Mouse (Mus musculus) limb, embryonic 12.5 days (tissue): ENCODE results near the gene Zdhhc12. TPM values are rescaled to one million over a fixed set of nuclear protein-coding genes. Genes with fewer than 3 reads are reported as not detected.

Experiments used
- ATAC-seq: fragments of 200-750 bp; cut with Nextera tagmentation; 2 replicates; pipeline ENCODE4 v1.8.0; 2017; ENCODE audit warnings: low read depth, moderate TSS enrichment; ENCODE audit not compliant: insufficient number of reproducible peaks, insufficient read depth, low FRiP score, low TSS enrichment
- H3K27ac ChIP-seq: fragments of 300-500 bp; sonication (generic); 2 replicates; pipeline ENCODE4 v1.5.1; 2016; ENCODE audit warnings: mild to moderate bottlenecking, moderate library complexity
- H3K27me3 ChIP-seq: fragments of 300-500 bp; sonication (generic); 2 replicates; pipeline ENCODE4 v1.6.1; 2016; ENCODE audit warnings: mild to moderate bottlenecking, moderate library complexity
- H3K36me3 ChIP-seq: fragments of 300-500 bp; sonication (generic); 2 replicates; pipeline ENCODE4 v1.6.1; 2016; ENCODE audit warnings: mild to moderate bottlenecking, moderate library complexity
- H3K4me1 ChIP-seq: fragments of 300-500 bp; sonication (generic); replicated peaks from 2 replicates; pipeline ENCODE4 v1.6.1; 2016
- H3K4me2 ChIP-seq: fragments of 300-500 bp; sonication (generic); 2 replicates; pipeline ENCODE4 v1.6.1; 2016; ENCODE audit warnings: mild to moderate bottlenecking, moderate library complexity
- H3K4me3 ChIP-seq: fragments of 300-500 bp; sonication (generic); replicated peaks from 2 replicates; pipeline ENCODE4 v1.5.1; 2016; ENCODE audit warnings: mild to moderate bottlenecking
- H3K9ac ChIP-seq: fragments of 300-500 bp; sonication (generic); replicated peaks from 2 replicates; pipeline ENCODE4 v1.6.1; 2016; ENCODE audit warnings: mild to moderate bottlenecking, moderate library complexity
- H3K9me3 ChIP-seq: fragments of 300-500 bp; sonication (generic); 2 replicates; pipeline ENCODE4 v1.6.1; 2016; ENCODE audit warnings: mild to moderate bottlenecking, moderate library complexity
- WGBS: fragments of 180-500 bp; shearing (Covaris S2); methylation state at CpG from one replicate; pipeline ENCODE4 v1.1.7; 2016; 5-methylcytosine and 5-hydroxymethylcytosine counted together
- polyA plus RNA-seq: library from polyadenylated mRNA; unstranded; fragments of >200 nt; fragmentation: Nextera tagmentation; extraction: Ambion mirVana; gene quantifications from 2 replicates; pipeline ENCODE4 v1.2.1, GENCODE M21; 2016

Gene Zdhhc12
- polyA plus RNA-seq, 1 experiment from 2014 or later: 26.0 TPM

DNA sequence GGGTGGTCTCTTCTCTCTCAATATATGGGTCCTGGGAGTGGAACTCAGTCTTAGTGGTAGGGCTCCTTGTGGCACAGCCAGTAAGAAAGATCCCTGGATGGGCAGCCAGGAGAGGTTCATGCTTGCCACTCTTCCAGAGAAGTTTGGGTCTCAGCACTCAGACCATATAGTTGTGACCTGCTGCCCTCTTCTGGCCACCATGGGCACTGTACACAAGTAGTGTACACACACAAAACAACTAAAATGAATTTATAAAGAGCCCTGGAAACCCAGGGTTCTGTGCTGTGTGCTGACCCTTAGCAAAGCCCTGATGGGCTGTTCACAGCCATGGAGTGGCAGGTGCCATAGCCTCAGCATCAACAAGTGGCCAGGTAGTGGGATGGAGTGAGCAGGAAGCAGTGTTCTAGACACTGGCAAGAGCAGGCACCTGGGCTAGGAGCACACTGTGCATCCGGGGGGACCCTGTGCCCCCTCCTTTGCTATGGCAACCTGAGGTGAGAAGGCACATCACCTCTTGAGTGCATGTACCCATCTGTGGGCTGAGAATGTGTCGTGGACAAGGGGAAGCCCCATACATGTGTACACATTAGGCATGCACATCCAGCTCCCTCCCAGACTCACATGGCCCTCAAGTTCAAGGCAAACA is 2.6 kb upstream of the Zdhhc12 start:
- Histone ChIP-seq H3K4me3 (no peak overlapping the region), H3K27me3 (no peaks in the 10 kb centered on the region), H3K27ac (no peak overlapping the region), H3K9ac (no peak overlapping the region), H3K36me3 (peaks cover 59% of the 10 kb centered on the region), H3K9me3 (no peaks in the 10 kb centered on the region), H3K4me2 (no peak overlapping the region), H3K4me1 (peaks cover 22% of the 10 kb centered on the region)
- ATAC-seq: no peak
- WGBS: 79% methylated on average over 2 of the region's 2 CpGs

DNA sequence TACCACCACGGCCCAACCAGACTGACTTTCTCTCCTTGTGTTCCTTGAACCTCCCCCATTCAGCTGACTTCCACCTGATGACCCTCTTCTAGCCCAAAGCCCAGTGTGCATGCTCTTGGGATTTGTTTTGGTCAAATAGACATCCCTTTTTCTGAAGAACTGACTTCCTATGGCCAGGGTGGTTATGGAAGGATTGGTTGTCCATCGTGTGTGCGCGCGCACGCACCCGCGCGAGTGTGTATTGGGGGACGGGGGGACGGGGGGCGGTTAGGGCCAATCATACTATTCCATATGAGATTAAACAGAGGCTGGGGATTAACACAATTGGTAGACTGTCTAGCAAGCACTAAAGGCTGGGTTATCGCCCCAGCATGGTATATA is 750 bp upstream of the Zdhhc12 start:
- H3K9ac ChIP-seq: peak overlapping the region; percentile 60

DNA sequence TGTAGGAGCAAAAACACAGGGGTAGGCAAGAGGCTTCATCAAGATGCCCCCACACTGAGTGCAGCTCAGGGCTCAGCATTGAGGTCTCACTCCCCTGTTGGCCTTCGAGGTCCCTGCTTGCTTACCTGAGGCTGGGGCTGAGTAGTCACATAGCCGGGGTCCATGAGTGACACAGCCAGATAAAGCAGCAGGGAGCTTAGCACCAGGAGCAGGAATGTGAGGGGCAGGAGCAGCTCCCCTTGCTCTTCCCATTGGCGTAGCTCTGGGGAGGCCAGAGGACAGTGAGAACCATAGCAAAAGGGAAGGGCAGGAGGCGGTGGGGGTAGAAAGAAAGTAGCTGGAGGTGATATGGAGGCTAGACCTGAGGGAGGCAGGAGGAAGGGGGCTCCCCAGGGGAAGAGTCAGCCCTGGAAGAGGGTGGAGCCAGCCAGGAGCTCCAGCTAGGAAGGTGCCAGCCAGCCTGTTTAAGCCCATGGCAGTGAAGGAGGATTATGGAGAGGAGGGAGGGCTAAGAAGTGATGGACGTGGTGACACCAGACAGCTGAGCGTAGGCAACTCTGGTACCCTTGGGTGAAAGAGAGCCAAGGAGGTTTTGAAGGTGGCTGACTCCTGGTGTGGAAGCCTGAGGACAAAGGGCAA is 1.0 kb downstream of the Zdhhc12 start:
- Histone ChIP-seq H3K4me3 (peak overlapping the region; percentile 63), H3K4me2 (peak overlapping the region; percentile 84), H3K27me3 (no peaks in the 10 kb centered on the region), H3K9me3 (no peaks in the 10 kb centered on the region), H3K4me1 (peaks cover 22% of the 10 kb centered on the region), H3K27ac (no peak overlapping the region), H3K36me3 (peaks cover 41% of the 10 kb centered on the region), H3K9ac (peak overlapping the region; percentile 66; the same call in 1 of the 2 replicates)
- 52% methylated on average over 6 of the region's 6 CpGs for WGBS
- ATAC-seq: no peak

More for the DNA sequence above, 750 bp upstream of the Zdhhc12 start:
- Histone ChIP-seq H3K4me1 (peaks cover 22% of the 10 kb centered on the region), H3K27ac (peak overlapping the region; percentile 5; the same call in 1 of the 2 replicates), H3K36me3 (peaks cover 55% of the 10 kb centered on the region), H3K9me3 (no peaks in the 10 kb centered on the region), H3K4me3 (peak overlapping the region; percentile 63), H3K4me2 (peak overlapping the region; percentile 84), H3K27me3 (no peaks in the 10 kb centered on the region)
- ATAC-seq: 0 out of 2 replicates have a peak, but pooled peaks have one; percentile 1
- 3% methylated on average over 13 of the region's 13 CpGs for WGBS

DNA sequence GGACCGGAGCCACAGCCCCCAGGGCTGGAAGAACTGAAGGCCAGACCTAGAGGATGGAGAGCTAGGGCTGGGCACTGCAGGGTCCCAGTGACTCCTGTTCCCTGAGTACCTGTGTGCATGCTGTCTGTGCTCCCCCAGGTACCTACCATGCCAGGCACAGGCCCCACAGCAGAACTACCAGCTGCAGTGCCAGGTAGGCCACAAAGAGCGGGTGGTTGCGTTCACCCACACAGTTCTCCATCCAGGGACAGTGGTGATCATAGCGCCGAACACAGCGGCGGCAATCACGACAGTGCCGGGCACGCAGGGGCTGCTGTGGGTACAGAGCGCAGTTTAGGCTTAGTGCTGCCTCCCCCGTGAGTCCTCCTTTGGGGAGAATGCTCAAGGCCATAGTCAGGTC is 1.9 kb downstream of the Zdhhc12 start:
- no peak overlapping the region for H3K27ac ChIP-seq
- WGBS: 94% methylated on average over 12 of the region's 12 CpGs

DNA sequence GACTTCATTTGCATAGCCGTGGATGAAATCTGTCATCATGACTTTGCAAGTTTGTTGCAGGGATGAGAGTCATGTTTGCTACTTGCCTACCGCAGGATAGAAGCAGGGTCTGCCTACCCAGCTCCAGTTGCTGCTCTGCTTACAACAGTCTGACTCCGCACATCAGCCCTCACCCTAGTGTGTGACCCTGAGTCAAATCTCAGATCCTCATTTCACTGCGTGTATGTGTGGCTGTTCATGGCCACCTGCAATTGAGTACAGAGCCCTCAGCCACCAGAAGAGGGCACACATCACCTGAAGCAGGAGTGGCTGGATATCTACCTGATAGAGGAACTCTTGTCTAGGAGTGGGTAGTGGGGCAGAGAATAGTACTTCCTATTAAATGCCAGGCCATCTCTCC is 6.1 kb downstream of the Zdhhc12 start:
- no peak overlapping the region for H3K4me2 ChIP-seq
- 92% methylated on average over 4 of the region's 4 CpGs for WGBS
- H3K9ac ChIP-seq: no peak overlapping the region

More for the DNA sequence above, 1.9 kb downstream of the Zdhhc12 start:
- no peak for ATAC-seq
- no peaks in the 10 kb centered on the region for H3K9me3 ChIP-seq
- H3K4me3 ChIP-seq: no peak overlapping the region
- H3K9ac ChIP-seq: no peak overlapping the region
- no peak overlapping the region for H3K4me2 ChIP-seq
- H3K36me3 ChIP-seq: peaks cover 44% of the 10 kb centered on the region
- peaks cover 22% of the 10 kb centered on the region for H3K4me1 ChIP-seq
- H3K27me3 ChIP-seq: no peaks in the 10 kb centered on the region

DNA sequence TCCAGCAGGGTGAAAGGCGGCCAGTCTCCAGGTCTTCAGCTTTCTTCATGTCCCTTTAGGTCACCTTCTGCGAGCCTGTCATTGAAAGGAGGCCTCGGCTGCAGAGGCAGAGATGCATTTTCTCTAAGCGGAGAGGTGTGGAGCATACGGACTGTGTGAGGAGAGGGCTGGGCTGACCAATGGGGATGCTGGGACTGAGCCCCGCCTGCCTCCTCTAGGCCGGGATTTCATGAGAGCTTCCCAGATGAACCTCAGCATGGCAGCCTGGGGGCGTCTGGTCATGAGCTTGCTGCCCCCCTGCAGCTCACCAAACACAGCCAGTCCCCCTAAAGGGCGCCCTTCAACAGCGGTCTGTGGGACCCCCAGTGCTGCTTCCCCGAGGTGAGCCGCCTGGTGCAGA is 8.8 kb downstream of the Zdhhc12 start:
- H3K9ac ChIP-seq: no peak overlapping the region; the same call in 1 of the 2 replicates
- ATAC-seq: peak; percentile 49; the same call in 1 of the 2 replicates
- no peak overlapping the region for H3K27ac ChIP-seq

More for the DNA sequence above, 6.1 kb downstream of the Zdhhc12 start:
- H3K4me3 ChIP-seq: no peak overlapping the region
- H3K9me3 ChIP-seq: no peaks in the 10 kb centered on the region
- no peaks in the 10 kb centered on the region for H3K27me3 ChIP-seq
- H3K27ac ChIP-seq: no peak overlapping the region
- peaks cover 10% of the 10 kb centered on the region for H3K4me1 ChIP-seq
- no peak for ATAC-seq
- H3K36me3 ChIP-seq: peaks cover 36% of the 10 kb centered on the region

DNA sequence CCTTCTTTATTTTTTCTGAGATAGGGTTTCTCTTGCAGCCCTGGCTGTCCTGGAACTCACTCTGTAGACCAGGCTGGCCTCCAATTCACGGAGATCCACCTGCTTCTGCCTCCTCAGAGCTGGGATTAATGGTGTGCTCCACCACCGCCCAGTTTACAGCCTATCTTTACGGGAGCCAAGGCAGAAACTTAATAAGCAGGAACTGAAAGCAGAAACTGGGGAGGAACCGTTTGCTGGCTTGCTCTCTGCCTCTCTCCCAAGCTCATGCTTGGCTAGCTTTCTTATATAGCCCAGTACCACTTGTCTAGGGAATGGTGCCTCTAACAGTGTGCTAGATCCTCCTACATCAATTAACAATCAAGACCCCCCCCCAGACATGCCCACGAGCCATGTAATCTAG is 9.3 kb downstream of the Zdhhc12 start:
- no peaks in the 10 kb centered on the region for H3K27me3 ChIP-seq
- H3K27ac ChIP-seq: no peak overlapping the region
- H3K4me2 ChIP-seq: peak overlapping the region; percentile 51
- ATAC-seq: no peak
- peaks cover 10% of the 10 kb centered on the region for H3K4me1 ChIP-seq
- peaks cover 10% of the 10 kb centered on the region; the same call in 1 of the 2 replicates for H3K36me3 ChIP-seq
- WGBS: 47% methylated on average over 5 of the region's 5 CpGs
- no peak overlapping the region; the same call in 1 of the 2 replicates for H3K4me3 ChIP-seq
- H3K9me3 ChIP-seq: no peaks in the 10 kb centered on the region
- no peak overlapping the region; the same call in 1 of the 2 replicates for H3K9ac ChIP-seq

More for the DNA sequence above, 8.8 kb downstream of the Zdhhc12 start:
- no peaks in the 10 kb centered on the region for H3K27me3 ChIP-seq
- peak overlapping the region; percentile 24 for H3K4me3 ChIP-seq
- H3K9me3 ChIP-seq: no peaks in the 10 kb centered on the region
- 9% methylated on average over 12 of the region's 12 CpGs for WGBS
- H3K36me3 ChIP-seq: peaks cover 10% of the 10 kb centered on the region
- peaks cover 10% of the 10 kb centered on the region for H3K4me1 ChIP-seq
- H3K4me2 ChIP-seq: peak overlapping the region; percentile 51

DNA sequence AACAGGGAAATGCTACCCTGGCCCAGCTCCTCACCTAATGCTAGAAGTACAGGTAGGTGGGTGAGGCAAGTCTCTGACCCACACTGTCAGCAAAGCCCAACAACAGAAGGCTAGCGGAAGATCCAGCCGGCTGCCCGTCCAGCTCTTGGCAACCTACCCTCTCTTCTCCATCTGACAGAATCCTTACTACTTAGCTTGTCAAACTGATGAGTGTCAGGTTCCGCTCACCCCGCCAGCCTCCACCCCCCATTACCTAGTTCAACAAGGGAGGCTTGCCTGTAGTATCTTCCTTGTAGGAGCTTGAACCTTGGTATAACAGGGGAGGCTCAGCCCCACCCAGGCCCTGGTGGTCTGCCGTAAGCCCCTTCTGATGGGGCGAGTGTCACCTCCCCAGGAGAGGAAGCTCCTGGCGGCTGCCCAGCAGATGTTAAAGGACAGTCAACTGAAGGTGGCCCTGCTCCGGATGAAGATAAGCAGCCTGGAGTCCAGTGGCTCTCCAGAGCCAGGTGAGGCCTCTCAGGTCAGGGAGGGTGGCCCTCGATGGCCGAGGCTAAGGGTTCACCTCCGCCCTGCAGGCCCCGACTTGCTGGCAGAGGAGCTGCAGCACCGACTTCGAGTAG is 13.2 kb downstream of the Zdhhc12 start:
- no peaks in the 10 kb centered on the region for H3K36me3 ChIP-seq
- H3K27me3 ChIP-seq: no peaks in the 10 kb centered on the region
- H3K9ac ChIP-seq: no peak overlapping the region
- no peak overlapping the region for H3K27ac ChIP-seq
- ATAC-seq: no peak
- H3K4me2 ChIP-seq: no peak overlapping the region
- 83% methylated on average over 15 of the region's 15 CpGs for WGBS
- H3K4me1 ChIP-seq: peaks cover 20% of the 10 kb centered on the region
- H3K9me3 ChIP-seq: no peaks in the 10 kb centered on the region
- H3K4me3 ChIP-seq: no peak overlapping the region

DNA sequence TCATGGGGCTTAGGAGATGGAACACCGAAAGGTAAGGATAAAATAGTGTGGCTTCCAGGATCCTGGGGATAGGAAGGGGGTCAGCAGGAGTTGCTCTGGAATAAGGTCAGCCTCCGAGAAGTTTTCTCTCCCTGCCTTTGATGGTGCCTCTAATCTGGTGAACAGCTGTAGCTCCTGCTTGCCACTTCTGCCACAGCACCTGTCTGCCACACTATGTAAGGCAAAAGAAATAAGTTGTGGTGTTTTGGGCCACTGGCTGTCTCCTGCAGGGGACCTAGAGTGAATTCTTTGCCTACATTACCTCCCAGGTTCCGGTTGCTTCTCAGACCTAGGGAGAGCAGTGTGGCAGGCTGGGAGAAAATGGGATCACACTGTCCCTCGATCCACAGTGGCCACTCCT is 14.7 kb downstream of the Zdhhc12 start:
- 71% methylated on average over 4 of the region's 4 CpGs for WGBS
- H3K27ac ChIP-seq: peak overlapping the region; percentile 88
- no peaks in the 10 kb centered on the region for H3K9me3 ChIP-seq
- no peaks in the 10 kb centered on the region for H3K27me3 ChIP-seq
- H3K4me3 ChIP-seq: peak overlapping the region; percentile 60; the same call in 1 of the 2 replicates
- ATAC-seq: no peak
- peaks cover 4% of the 10 kb centered on the region; the same call in 1 of the 2 replicates for H3K36me3 ChIP-seq
- peaks cover 10% of the 10 kb centered on the region for H3K4me1 ChIP-seq
- peak overlapping the region; percentile 65 for H3K9ac ChIP-seq
- H3K4me2 ChIP-seq: peak overlapping the region; percentile 82

DNA sequence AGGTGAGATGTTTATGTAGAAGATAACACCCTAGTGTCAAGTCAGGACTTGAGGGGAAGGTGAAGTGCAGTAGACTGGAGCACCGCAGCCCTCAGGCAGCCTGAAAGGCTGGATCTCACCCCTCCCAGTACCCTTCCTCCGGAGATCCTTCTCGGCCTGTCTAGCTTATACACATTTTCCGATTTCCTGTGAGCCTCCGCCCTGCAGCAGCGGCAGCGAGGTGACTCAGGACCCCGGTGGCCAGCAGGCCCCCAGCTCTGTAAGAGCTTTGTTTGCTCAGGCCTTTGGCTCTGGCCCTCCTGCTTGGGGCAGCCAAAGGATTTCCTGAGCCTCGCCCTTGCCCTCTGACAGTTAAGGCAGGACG is 15.1 kb downstream of the Zdhhc12 start:
- 22% methylated on average over 10 of the region's 10 CpGs for WGBS
- no peak for ATAC-seq

More for the DNA sequence above, 15.1 kb downstream of the Zdhhc12 start:
- Histone ChIP-seq H3K9ac (peak overlapping the region; percentile 65), H3K4me3 (peak overlapping the region; percentile 60), H3K36me3 (peaks cover 8% of the 10 kb centered on the region), H3K27ac (peak overlapping the region; percentile 88), H3K27me3 (no peaks in the 10 kb centered on the region), H3K9me3 (no peaks in the 10 kb centered on the region), H3K4me2 (peak overlapping the region; percentile 82), H3K4me1 (peaks cover 10% of the 10 kb centered on the region)
